Mouse (Mus musculus) liver, adult 2 months (tissue): ENCODE measurements around the gene Speg.

Experiments
- CTCF ChIP-seq: fragments of 200-500 bp; IDR thresholded peaks from 2 replicates; pipeline ENCODE4 v1.5.1; 2011; ENCODE audit warnings: low read depth, low read length, control low read depth
- POLR2A ChIP-seq: fragments of 200-500 bp; IDR thresholded peaks from 2 replicates; pipeline ENCODE4 v1.6.1; 2011; ENCODE audit warnings: low read length, control low read depth; ENCODE audit not compliant: insufficient read depth; ENCODE audit errors: extremely low read depth

GRCm38 (mm10) chr1:75385142-75385730 lies 10.1 kb downstream of the Speg start:
- TF ChIP-seq CTCF (no peak), POLR2A (no peak)
